Mouse (Mus musculus) kidney, embryonic 16.5 days (tissue): ENCODE measurements at regions not wholly inside any gene's neighbourhood (a gene's known extent, or its start where the extent isn't known, plus 50 kb on each side); places are given as distances from the start of the nearest gene placed in this dataset.
"Not testable (repeated sequence)": the region's sequence is repeated elsewhere in the genome, so short reads cannot be mapped to it uniquely, and the experiment has no call there.

ENCODE experiments used
- ATAC-seq: fragments of 200-750 bp; cut with Nextera tagmentation; 2 replicates; pipeline ENCODE4 v1.8.0; 2017; ENCODE audit warnings: moderate TSS enrichment; ENCODE audit not compliant: low FRiP score, low TSS enrichment
- H3K27ac ChIP-seq: fragments of 300-500 bp; sonication (generic); 2 replicates; pipeline ENCODE4 v1.5.1; 2014; ENCODE audit warnings: low read length
- H3K27me3 ChIP-seq: fragments of 300-500 bp; sonication (generic); 2 replicates; pipeline ENCODE4 v1.6.1; 2014; ENCODE audit warnings: low read length, control low read depth, mixed read lengths; ENCODE audit not compliant: insufficient read depth
- H3K36me3 ChIP-seq: fragments of 300-500 bp; sonication (generic); 2 replicates; pipeline ENCODE4 v1.6.1; 2014; ENCODE audit warnings: low read length, control low read depth, mixed read lengths; ENCODE audit not compliant: insufficient read depth
- H3K4me1 ChIP-seq: fragments of 300-500 bp; sonication (generic); 2 replicates; pipeline ENCODE4 v1.6.1; 2014; ENCODE audit warnings: low read length, control low read depth, mixed read lengths; ENCODE audit not compliant: insufficient read depth
- H3K4me2 ChIP-seq: fragments of 300-500 bp; sonication (generic); replicated peaks from 2 replicates; pipeline ENCODE4 v1.6.1; 2014; ENCODE audit warnings: low read depth, low read length
- H3K4me3 ChIP-seq: fragments of 300-500 bp; sonication (generic); 2 replicates; pipeline ENCODE4 v1.5.1; 2014; ENCODE audit warnings: mild to moderate bottlenecking, low read length
- H3K9ac ChIP-seq: fragments of 300-500 bp; sonication (generic); replicated peaks from 2 replicates; pipeline ENCODE4 v1.6.1; 2014; ENCODE audit warnings: low read length
- H3K9me3 ChIP-seq: fragments of 300-500 bp; sonication (generic); 2 replicates; pipeline ENCODE4 v1.6.1; 2016; ENCODE audit warnings: low read length, control low read depth
- WGBS: fragments of 180-500 bp; shearing (Covaris S2); extraction: QIAGEN DNeasy Blood & Tissue Kit; methylation state at CpG from one replicate; pipeline ENCODE4 v1.1.7; 2014; 5-methylcytosine and 5-hydroxymethylcytosine counted together

- ATAC-seq: peak; percentile 57; the same call in 1 of the 2 replicates
- H3K9ac ChIP-seq, H3K27ac ChIP-seq, H3K4me2 ChIP-seq, H3K4me1 ChIP-seq, H3K9me3 ChIP-seq, H3K4me3 ChIP-seq, H3K36me3 ChIP-seq, H3K27me3 ChIP-seq: not testable (repeated sequence)
- WGBS: 67% methylated on average over 3 of the region's 3 CpGs
Measured at GRCm38 (mm10) chr14:44926368-44927203, 61.4 kb upstream of the Ptger2 start.

- H3K4me2 ChIP-seq, H3K9ac ChIP-seq, ATAC-seq, H3K27ac ChIP-seq, H3K36me3 ChIP-seq, H3K9me3 ChIP-seq, H3K4me1 ChIP-seq, H3K27me3 ChIP-seq, H3K4me3 ChIP-seq: not testable (repeated sequence)
Measured at GRCm38 (mm10) chr14:44921786-44922185, 62.6 kb upstream of the Ptgdr start.

GRCm38 (mm10) chr14:44919389-44919788, 60.2 kb upstream of the Ptgdr start:
- Histone ChIP-seq H3K4me2 (no peak overlapping the region), H3K4me1 (no peaks in the 10 kb centered on the region), H3K36me3 (no peaks in the 10 kb centered on the region), H3K4me3 (no peak overlapping the region), H3K27ac (no peak overlapping the region), H3K9ac (no peak overlapping the region), H3K9me3 (no peaks in the 10 kb centered on the region), H3K27me3 (no peaks in the 10 kb centered on the region)
- 83% methylated on average over 3 of the region's 3 CpGs for WGBS
- ATAC-seq: no peak

GRCm38 (mm10) chr14:44915627-44916026, 56.5 kb upstream of the Ptgdr start:
- no peak for ATAC-seq
- Histone ChIP-seq H3K4me2 (no peak overlapping the region), H3K9ac (no peak overlapping the region), H3K27me3 (no peaks in the 10 kb centered on the region), H3K36me3 (no peaks in the 10 kb centered on the region), H3K4me3 (no peak overlapping the region), H3K4me1 (no peaks in the 10 kb centered on the region), H3K9me3 (no peaks in the 10 kb centered on the region), H3K27ac (no peak overlapping the region)
- 58% methylated on average over 2 of the region's 2 CpGs for WGBS

GRCm38 (mm10) chr14:44912740-44913139, 53.6 kb upstream of the Ptgdr start:
- H3K9ac ChIP-seq: no peak overlapping the region
- H3K4me2 ChIP-seq: no peak overlapping the region
- no peak overlapping the region for H3K27ac ChIP-seq
- no peaks in the 10 kb centered on the region for H3K36me3 ChIP-seq
- H3K4me1 ChIP-seq: no peaks in the 10 kb centered on the region
- no peak overlapping the region for H3K4me3 ChIP-seq
- no peaks in the 10 kb centered on the region for H3K27me3 ChIP-seq
- H3K9me3 ChIP-seq: no peaks in the 10 kb centered on the region
- ATAC-seq: no peak
